Mouse (Mus musculus): ENCODE data around the gene Tc2n. TPM values are rescaled to one million over a fixed set of nuclear protein-coding genes. Genes with fewer than 3 reads are reported as not detected.

Tc2n gene
- polyA plus RNA-seq (2014; fragmentation: Nextera tagmentation; extraction: Ambion mirVana) = 0.31 and 0.37 TPM in 2 replicates

DNA sequence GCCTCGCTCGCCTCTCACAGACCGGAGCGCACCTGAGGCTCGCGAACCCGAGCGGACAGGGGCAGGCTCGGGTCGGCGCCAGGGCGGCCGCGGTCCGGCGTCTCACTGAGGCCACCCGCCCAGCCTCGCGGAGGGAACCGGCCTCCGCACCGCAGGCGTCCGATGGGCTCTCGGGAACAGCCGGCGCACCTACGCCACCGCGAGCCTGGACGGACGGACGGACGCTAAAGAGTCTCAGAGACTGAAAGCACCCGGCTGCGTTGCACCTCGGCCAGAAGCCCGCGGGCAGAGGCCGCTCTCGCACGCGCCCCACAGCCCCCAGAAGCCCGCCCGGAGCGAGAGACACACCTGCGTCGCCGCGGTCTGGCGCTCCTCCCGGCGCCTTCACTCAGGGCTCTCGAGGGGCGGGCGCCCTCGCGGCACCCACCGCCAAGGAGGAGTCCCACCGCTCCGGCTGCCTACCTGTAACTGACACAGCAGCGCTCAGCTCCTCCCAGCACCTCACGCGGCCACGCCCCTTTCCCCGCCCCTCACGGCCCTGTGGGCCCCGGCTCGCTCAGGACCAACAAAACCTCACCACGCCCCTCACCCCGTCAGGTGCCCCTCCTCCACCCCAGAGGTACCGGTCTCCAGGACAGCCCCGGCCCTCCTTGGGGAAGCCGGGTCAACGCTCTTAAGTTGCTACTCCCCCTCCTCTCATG, at the start of gene Tc2n:
Gene Tc2n, minus strand, starts transcription at position 470 of the 701 bp plus-strand sequence.
- under 1% methylated on average over 62 of the region's 75 CpGs for WGBS
- Histone ChIP-seq H3K9me3 (ENCODE audit: control insufficient read depth, low read length) (no peaks in the 10 kb centered on the region), H3K4me3 (replicated peaks; ENCODE audit: low read length) (peak within 1 kb of the TSS; percentile 59), H3K27me3 (ENCODE audit: control insufficient read depth, insufficient read depth, low read length) (peaks cover 20% of the 10 kb centered on the region), H3K4me2 (replicated peaks) (peak within 1 kb of the TSS; percentile 85), H3K4me1 (replicated peaks; ENCODE audit: control insufficient read depth, insufficient read depth, low read length) (no peaks in the 10 kb centered on the region), H3K27ac (no peak within 1 kb of the TSS), H3K36me3 (replicated peaks; ENCODE audit: control insufficient read depth, insufficient read depth) (no peaks in the 10 kb centered on the region), H3K9ac (peak within 1 kb of the TSS; percentile 54)
- DNase-seq (ENCODE audit: low spot score) (peak; percentile 45), ATAC-seq (ENCODE audit: low FRiP score) (peak; percentile 98)

DNA sequence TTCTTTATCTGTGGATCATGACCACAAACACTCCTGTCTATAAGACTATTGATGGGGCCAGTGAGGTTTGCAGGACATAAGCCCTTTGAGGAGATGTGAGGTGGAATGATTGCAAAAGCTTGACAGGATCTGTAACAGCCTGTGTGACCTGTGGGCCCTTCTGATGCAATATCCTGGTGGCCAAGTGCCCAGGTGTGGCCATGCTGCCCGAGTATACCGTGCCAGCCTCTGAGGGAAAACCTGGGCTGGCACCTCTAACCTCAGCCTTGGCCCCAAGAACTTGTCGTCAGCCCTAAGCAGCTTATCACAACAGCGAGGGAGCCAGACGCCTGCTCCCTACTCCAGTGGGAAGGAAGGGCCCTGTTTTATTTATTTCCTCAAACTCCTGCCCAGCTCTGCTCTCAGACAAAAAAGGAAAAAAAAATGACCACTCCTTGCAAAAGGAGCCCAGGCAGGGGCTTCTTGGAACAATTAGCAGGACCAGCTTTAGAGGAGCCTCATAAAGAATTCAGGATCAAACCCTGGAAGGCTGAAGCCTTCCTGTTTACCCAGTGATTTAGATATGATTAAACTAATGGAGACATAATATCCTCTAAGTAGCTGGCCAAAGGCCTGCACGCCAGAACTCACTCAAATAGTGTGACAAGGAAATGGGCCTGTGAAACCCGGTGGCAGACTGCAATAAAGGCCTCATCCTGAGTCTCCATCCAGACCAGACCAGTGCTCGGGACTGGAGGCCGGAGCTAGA, 49.2 kb upstream of the Tc2n start:
- 81% methylated on average over 9 of the region's 9 CpGs for WGBS
- DNase-seq (ENCODE audit: low spot score) (no peak), ATAC-seq (ENCODE audit: low FRiP score) (no peak)
- Histone ChIP-seq H3K4me2 (replicated peaks) (no peak overlapping the region), H3K27ac (no peak overlapping the region), H3K9me3 (ENCODE audit: control insufficient read depth, low read length) (no peaks in the 10 kb centered on the region), H3K4me1 (replicated peaks; ENCODE audit: control insufficient read depth, insufficient read depth, low read length) (no peaks in the 10 kb centered on the region), H3K9ac (no peak overlapping the region), H3K4me3 (replicated peaks; ENCODE audit: low read length) (no peak overlapping the region), H3K36me3 (replicated peaks; ENCODE audit: control insufficient read depth, insufficient read depth) (no peaks in the 10 kb centered on the region), H3K27me3 (ENCODE audit: control insufficient read depth, insufficient read depth, low read length) (no peaks in the 10 kb centered on the region)

DNA sequence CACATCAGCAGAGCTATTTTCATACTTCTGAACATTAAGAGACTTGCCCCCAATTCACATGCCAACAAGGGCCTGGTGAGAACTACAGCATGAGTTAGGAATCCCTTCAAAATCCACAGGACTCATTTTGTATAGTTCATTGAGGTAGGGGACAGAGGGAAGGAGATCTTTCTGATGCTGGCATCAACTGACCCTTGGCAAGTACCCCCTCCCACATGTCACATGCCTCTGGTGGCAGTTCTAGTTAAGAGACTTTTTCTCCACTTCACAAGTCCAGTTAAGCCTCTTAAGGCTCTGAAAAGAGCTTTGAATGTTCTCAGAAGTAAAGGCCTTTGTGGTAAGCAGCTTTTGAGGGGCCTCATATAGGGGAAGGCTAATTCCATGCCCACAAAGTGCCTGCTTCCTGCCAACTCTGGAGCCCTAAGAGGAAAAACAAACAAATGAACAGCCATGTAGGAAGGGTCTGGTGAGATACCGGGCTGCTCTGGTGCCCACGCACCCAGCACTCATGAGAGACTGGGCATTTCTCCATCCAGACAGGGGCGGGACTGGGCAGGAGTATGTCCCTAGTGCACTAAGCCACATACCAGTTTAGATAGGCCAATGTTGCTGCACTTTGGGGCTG, 48.0 kb upstream of the Tc2n start:
- Histone ChIP-seq H3K4me3 (replicated peaks; ENCODE audit: low read length) (no peak overlapping the region), H3K9me3 (ENCODE audit: control insufficient read depth, low read length) (no peaks in the 10 kb centered on the region), H3K4me2 (replicated peaks) (no peak overlapping the region), H3K4me1 (replicated peaks; ENCODE audit: control insufficient read depth, insufficient read depth, low read length) (no peaks in the 10 kb centered on the region), H3K9ac (no peak overlapping the region), H3K27me3 (ENCODE audit: control insufficient read depth, insufficient read depth, low read length) (no peaks in the 10 kb centered on the region), H3K36me3 (replicated peaks; ENCODE audit: control insufficient read depth, insufficient read depth) (no peaks in the 10 kb centered on the region), H3K27ac (no peak overlapping the region)
- no peak for DNase-seq (ENCODE audit: low spot score)
- WGBS = 80% methylated on average over 3 of the region's 3 CpGs
- peak; percentile 48; the same call in 1 of the 2 replicates for ATAC-seq (ENCODE audit: low FRiP score)

DNA sequence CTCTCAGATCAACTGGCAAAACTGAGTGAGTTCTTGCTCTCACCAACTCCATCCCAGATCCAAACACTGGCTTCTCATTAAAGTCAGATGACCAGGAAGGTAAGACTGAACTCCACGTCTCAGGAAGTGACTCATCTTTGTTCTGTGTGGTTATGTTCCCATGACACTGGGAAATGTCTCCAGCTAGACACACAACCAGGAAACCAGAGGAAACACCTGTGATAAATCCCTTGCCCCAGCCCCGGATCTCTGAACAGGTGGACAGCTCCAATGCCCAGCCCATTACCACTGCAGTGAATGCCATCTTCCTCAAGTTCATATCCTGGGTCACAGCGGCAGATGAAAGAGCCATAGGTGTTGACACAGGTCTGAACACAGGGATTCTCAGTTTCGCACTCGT, 46.5 kb upstream of the Tc2n start:
- WGBS = 83% methylated on average over 5 of the region's 5 CpGs
- H3K36me3 ChIP-seq (replicated peaks; ENCODE audit: control insufficient read depth, insufficient read depth) = no peaks in the 10 kb centered on the region
- DNase-seq (ENCODE audit: low spot score) = no peak

DNA sequence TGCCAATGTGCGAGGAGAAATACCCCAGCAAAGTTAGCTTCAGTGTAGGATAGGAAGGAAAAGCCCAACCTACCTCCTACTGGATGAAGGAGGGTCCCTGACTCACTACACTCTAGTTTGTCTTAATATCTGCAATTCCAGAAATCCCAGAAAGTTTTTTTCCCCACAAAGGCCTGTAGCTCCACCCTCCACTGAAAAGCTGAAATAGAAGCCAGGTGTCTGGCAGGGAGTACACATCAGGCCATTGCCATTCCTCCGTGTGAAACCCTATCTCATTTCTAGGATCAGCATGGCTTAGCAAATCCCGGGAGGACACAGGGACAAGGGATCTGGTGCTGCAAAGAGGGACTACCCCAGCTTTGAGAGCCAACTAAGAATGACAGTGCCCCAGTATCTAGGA, 44.7 kb upstream of the Tc2n start:
- Histone ChIP-seq H3K4me1 (replicated peaks; ENCODE audit: control insufficient read depth, insufficient read depth, low read length) (no peaks in the 10 kb centered on the region), H3K27me3 (ENCODE audit: control insufficient read depth, insufficient read depth, low read length) (no peaks in the 10 kb centered on the region), H3K9ac (no peak overlapping the region), H3K36me3 (replicated peaks; ENCODE audit: control insufficient read depth, insufficient read depth) (no peaks in the 10 kb centered on the region), H3K4me2 (replicated peaks) (no peak overlapping the region), H3K4me3 (replicated peaks; ENCODE audit: low read length) (no peak overlapping the region), H3K27ac (no peak overlapping the region), H3K9me3 (ENCODE audit: control insufficient read depth, low read length) (no peaks in the 10 kb centered on the region)
- ATAC-seq (ENCODE audit: low FRiP score) (no peak), DNase-seq (ENCODE audit: low spot score) (no peak)
- 78% methylated on average over 3 of the region's 3 CpGs for WGBS

More for the DNA sequence above, 46.5 kb upstream of the Tc2n start:
- Histone ChIP-seq H3K9me3 (ENCODE audit: control insufficient read depth, low read length) (no peaks in the 10 kb centered on the region), H3K27me3 (ENCODE audit: control insufficient read depth, insufficient read depth, low read length) (no peaks in the 10 kb centered on the region), H3K4me1 (replicated peaks; ENCODE audit: control insufficient read depth, insufficient read depth, low read length) (no peaks in the 10 kb centered on the region), H3K9ac (no peak overlapping the region), H3K27ac (no peak overlapping the region), H3K4me2 (replicated peaks) (no peak overlapping the region), H3K4me3 (replicated peaks; ENCODE audit: low read length) (no peak overlapping the region)
- ATAC-seq (ENCODE audit: low FRiP score) = no peak

DNA sequence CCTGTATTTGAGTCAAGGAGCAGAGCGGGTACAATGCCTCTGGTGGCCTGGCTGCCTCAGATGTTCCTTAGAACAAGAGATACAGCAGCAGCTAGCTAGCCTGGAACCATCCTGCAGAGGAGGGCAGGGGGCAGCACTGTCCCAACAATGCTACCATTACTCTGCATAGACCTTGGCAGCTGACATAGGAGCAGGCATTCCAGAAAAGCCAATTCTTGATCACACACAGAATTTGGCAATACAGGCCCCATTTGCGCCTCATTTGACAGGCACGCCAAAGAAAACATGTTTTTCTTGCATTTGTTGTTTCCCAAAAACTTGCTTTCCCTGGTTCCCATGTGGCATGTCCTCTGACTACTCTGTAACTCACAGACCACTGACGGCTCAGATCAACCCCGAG, 43.7 kb upstream of the Tc2n start:
- Histone ChIP-seq H3K36me3 (replicated peaks; ENCODE audit: control insufficient read depth, insufficient read depth) (no peaks in the 10 kb centered on the region), H3K9me3 (ENCODE audit: control insufficient read depth, low read length) (no peaks in the 10 kb centered on the region), H3K4me2 (replicated peaks) (no peak overlapping the region), H3K9ac (no peak overlapping the region), H3K4me3 (replicated peaks; ENCODE audit: low read length) (no peak overlapping the region), H3K27me3 (ENCODE audit: control insufficient read depth, insufficient read depth, low read length) (no peaks in the 10 kb centered on the region), H3K4me1 (replicated peaks; ENCODE audit: control insufficient read depth, insufficient read depth, low read length) (no peaks in the 10 kb centered on the region), H3K27ac (no peak overlapping the region)
- ATAC-seq (ENCODE audit: low FRiP score) (no peak), DNase-seq (ENCODE audit: low spot score) (no peak)
- 97% methylated on average over 5 of the region's 5 CpGs for WGBS

DNA sequence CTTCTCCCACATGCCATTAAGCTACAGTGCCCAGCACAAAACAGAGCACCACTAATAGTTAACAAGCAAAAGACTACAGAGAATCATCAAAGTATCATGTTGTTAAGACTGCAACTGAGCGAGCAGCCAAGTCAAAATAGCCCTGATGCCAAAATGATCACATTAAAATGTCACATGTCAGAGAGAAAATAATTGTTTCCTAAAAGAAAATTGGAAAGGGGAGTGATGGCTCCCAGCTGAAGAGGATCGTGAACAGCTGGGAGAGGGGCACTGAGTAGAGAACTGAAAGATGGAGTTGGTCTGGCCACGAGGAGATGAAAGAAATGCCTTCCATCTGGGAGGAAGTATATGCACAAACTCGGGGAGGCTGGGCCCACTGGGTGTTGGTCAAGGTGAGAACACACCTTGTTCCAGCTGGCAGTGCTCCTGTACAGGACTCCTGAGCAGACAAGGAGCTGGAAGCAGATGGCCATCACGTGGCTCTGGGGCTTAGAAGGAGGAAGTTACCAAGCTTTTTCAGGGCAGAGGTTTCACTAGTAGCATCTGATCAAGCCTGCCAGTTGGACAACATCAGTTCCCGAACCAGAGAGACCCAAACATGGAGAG, 41.2 kb upstream of the Tc2n start:
- no peak overlapping the region for H3K4me3 ChIP-seq (replicated peaks; ENCODE audit: low read length)
- H3K27ac ChIP-seq = no peak overlapping the region
- H3K4me2 ChIP-seq (replicated peaks) = no peak overlapping the region
- DNase-seq (ENCODE audit: low spot score) (no peak), ATAC-seq (ENCODE audit: low FRiP score) (no peak)
- H3K4me1 ChIP-seq (replicated peaks; ENCODE audit: control insufficient read depth, insufficient read depth, low read length) = no peaks in the 10 kb centered on the region
- H3K9ac ChIP-seq = no peak overlapping the region
- no peaks in the 10 kb centered on the region for H3K27me3 ChIP-seq (ENCODE audit: control insufficient read depth, insufficient read depth, low read length)
- no peaks in the 10 kb centered on the region for H3K9me3 ChIP-seq (ENCODE audit: control insufficient read depth, low read length)
- WGBS = 77% methylated on average over 6 of the region's 6 CpGs
- no peaks in the 10 kb centered on the region for H3K36me3 ChIP-seq (replicated peaks; ENCODE audit: control insufficient read depth, insufficient read depth)

DNA sequence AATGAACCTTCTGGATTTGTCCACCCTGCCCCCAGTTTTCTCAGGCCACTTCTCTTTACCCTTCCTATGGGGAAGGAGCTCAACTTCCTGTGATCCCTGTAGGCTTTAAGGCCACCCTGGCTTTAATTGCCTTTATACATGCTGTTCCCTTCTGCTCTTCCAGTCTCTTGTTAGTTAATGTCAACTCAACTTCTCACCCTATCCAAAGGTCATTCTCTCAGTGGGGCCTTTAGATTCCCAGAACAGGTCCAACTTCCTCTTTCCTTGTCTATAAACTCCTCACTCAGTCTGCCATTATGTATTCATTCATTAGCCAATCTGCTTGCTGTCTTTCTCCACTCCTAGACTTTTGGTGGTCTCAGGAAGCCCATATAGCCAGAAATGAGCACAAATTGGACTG, 40.4 kb upstream of the Tc2n start:
- ATAC-seq (ENCODE audit: low FRiP score) (no peak), DNase-seq (ENCODE audit: low spot score) (no peak)
- H3K9ac ChIP-seq = no peak overlapping the region
- H3K36me3 ChIP-seq (replicated peaks; ENCODE audit: control insufficient read depth, insufficient read depth) = no peaks in the 10 kb centered on the region
- no peak overlapping the region for H3K4me3 ChIP-seq (replicated peaks; ENCODE audit: low read length)
- H3K4me1 ChIP-seq (replicated peaks; ENCODE audit: control insufficient read depth, insufficient read depth, low read length) = no peaks in the 10 kb centered on the region
- no peak overlapping the region for H3K4me2 ChIP-seq (replicated peaks)
- no peaks in the 10 kb centered on the region for H3K9me3 ChIP-seq (ENCODE audit: control insufficient read depth, low read length)
- no peaks in the 10 kb centered on the region for H3K27me3 ChIP-seq (ENCODE audit: control insufficient read depth, insufficient read depth, low read length)
- H3K27ac ChIP-seq = no peak overlapping the region

DNA sequence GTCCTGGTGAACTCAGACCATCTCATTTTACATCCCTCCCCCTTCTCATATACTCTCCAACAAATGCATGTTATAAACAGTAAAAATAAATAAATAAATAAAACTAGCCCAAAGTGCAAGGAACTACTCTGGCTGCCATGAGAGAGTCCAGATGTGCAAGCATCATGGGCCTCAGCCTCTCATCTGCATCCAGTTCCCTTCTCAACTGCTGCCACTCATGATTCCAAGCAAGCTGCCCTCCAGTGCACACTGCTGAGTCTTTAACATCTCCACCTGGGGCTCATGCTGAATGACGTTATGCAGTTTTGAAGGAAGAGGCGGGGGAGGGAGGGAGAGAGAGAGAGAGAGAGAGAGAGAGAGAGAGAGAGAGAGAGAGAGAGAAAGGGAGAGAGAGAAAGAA, 24.1 kb upstream of the Tc2n start:
- no peaks in the 10 kb centered on the region for H3K9me3 ChIP-seq (ENCODE audit: control insufficient read depth, low read length)
- H3K9ac ChIP-seq = no peak overlapping the region
- no peak for DNase-seq (ENCODE audit: low spot score)
- H3K4me2 ChIP-seq (replicated peaks) = no peak overlapping the region
- no peak overlapping the region for H3K4me3 ChIP-seq (replicated peaks; ENCODE audit: low read length)
- no peak for ATAC-seq (ENCODE audit: low FRiP score)
- no peak overlapping the region for H3K27ac ChIP-seq
- no peaks in the 10 kb centered on the region for H3K27me3 ChIP-seq (ENCODE audit: control insufficient read depth, insufficient read depth, low read length)
- WGBS = 58% methylated on average over 2 of the region's 2 CpGs
- no peaks in the 10 kb centered on the region for H3K36me3 ChIP-seq (replicated peaks; ENCODE audit: control insufficient read depth, insufficient read depth)
- H3K4me1 ChIP-seq (replicated peaks; ENCODE audit: control insufficient read depth, insufficient read depth, low read length) = no peaks in the 10 kb centered on the region

All from hindbrain, embryonic 14.5 days (tissue).